Mouse (Mus musculus) hindbrain, embryonic 16.5 days (tissue): ENCODE results near the gene Tmem80. TPM values are rescaled to one million over a fixed set of nuclear protein-coding genes. Genes with fewer than 3 reads are reported as not detected.
A peak's percentile ranks its signal among the peaks of the same experiment; 100 is the strongest.

Source experiments
- ATAC-seq: fragments of 200-750 bp; cut with Nextera tagmentation; 2 replicates; pipeline ENCODE4 v1.8.0; 2017; ENCODE audit warnings: moderate TSS enrichment, moderate library complexity
- H3K27ac ChIP-seq: fragments of 300-500 bp; sonication (generic); 2 replicates; pipeline ENCODE4 v1.5.1; 2014; ENCODE audit warnings: low read depth, mild to moderate bottlenecking, control low read depth, low read length, moderate library complexity
- H3K27me3 ChIP-seq: fragments of 300-500 bp; sonication (generic); replicated peaks from 2 replicates; pipeline ENCODE4 v1.6.1; 2014; ENCODE audit warnings: low read length; ENCODE audit not compliant: control insufficient read depth, insufficient read depth
- H3K36me3 ChIP-seq: fragments of 300-500 bp; sonication (generic); 2 replicates; pipeline ENCODE4 v1.6.1; 2014; ENCODE audit warnings: mild to moderate bottlenecking, low read length, moderate library complexity, mixed read lengths; ENCODE audit not compliant: control insufficient read depth, insufficient read depth
- H3K4me1 ChIP-seq: fragments of 300-500 bp; sonication (generic); 2 replicates; pipeline ENCODE4 v1.6.1; 2014; ENCODE audit warnings: low read depth, low read length; ENCODE audit not compliant: control insufficient read depth, insufficient read depth
- H3K4me2 ChIP-seq: fragments of 300-500 bp; sonication (generic); 2 replicates; pipeline ENCODE4 v1.6.1; 2014; ENCODE audit warnings: mild to moderate bottlenecking, low read length, control low read depth, moderate library complexity
- H3K4me3 ChIP-seq: fragments of 300-500 bp; sonication (generic); 2 replicates; pipeline ENCODE4 v1.5.1; 2014; ENCODE audit warnings: mild to moderate bottlenecking, low read length, control low read depth, moderate library complexity
- H3K9ac ChIP-seq: fragments of 300-500 bp; sonication (generic); 2 replicates; pipeline ENCODE4 v1.6.1; 2014; ENCODE audit warnings: low read depth, mild to moderate bottlenecking, control low read depth, low read length, moderate library complexity
- H3K9me3 ChIP-seq: fragments of 300-500 bp; sonication (generic); 2 replicates; pipeline ENCODE4 v1.6.1; 2014; ENCODE audit warnings: mild to moderate bottlenecking, low read length, moderate library complexity; ENCODE audit not compliant: control insufficient read depth
- WGBS: fragments of 180-500 bp; shearing (Covaris S2); extraction: QIAGEN DNeasy Blood & Tissue Kit; methylation state at CpG from one replicate; pipeline ENCODE4 v1.1.7; 2014; 5-methylcytosine and 5-hydroxymethylcytosine counted together
- polyA plus RNA-seq: library from polyadenylated mRNA; unstranded; fragments of >200 nt; fragmentation: Nextera tagmentation; extraction: Ambion mirVana; gene quantifications from 2 replicates; pipeline ENCODE4 v1.2.1, GENCODE M21; 2015

The Tmem80 gene
- polyA plus RNA-seq, 1 experiment from 2014 or later = 48.2 TPM

GRCm38 (mm10) chr7:141315974-141316373 is 11.6 kb upstream of the Tmem80 start:
- H3K27ac ChIP-seq = no peak overlapping the region
- ATAC-seq = no peak
- no peaks in the 10 kb centered on the region for H3K4me1 ChIP-seq
- H3K9ac ChIP-seq = no peak overlapping the region
- WGBS = 80% methylated on average over 5 of the region's 5 CpGs
- H3K36me3 ChIP-seq = peaks cover 58% of the 10 kb centered on the region
- H3K4me3 ChIP-seq = no peak overlapping the region
- no peaks in the 10 kb centered on the region for H3K27me3 ChIP-seq
- no peak overlapping the region for H3K4me2 ChIP-seq
- H3K9me3 ChIP-seq = no peaks in the 10 kb centered on the region

- Histone ChIP-seq H3K4me1 (no peaks in the 10 kb centered on the region), H3K9me3 (no peaks in the 10 kb centered on the region), H3K36me3 (peaks cover 66% of the 10 kb centered on the region), H3K9ac (no peak overlapping the region), H3K4me2 (no peak overlapping the region), H3K27me3 (no peaks in the 10 kb centered on the region), H3K4me3 (no peak overlapping the region), H3K27ac (no peak overlapping the region)
- WGBS = 88% methylated on average over 1 of the region's 1 CpGs
- ATAC-seq = no peak
Observed at GRCm38 (mm10) chr7:141317619-141318132, 9.9 kb upstream of the Tmem80 start.

DNA sequence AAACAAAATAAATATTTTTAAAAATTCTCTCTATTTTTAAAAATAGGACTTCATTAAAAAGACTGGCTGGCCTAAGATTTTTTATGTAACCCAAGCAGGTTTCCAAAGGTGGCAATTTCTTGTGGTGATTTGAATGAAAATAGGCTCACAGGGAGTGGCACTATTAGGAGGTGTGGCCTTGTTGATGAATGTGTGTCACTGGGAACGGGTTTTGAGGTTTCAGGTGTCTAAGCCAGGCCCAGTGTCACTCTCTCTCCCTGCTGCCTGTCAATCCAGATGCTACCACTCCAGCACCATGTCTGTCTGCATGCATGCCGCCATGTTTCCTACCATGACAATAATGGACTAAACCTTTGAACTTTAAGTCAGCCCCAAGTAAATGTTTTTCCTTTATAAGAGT is 8.1 kb upstream of the Tmem80 start:
- Histone ChIP-seq H3K27me3 (no peaks in the 10 kb centered on the region), H3K9ac (no peak overlapping the region), H3K4me2 (no peak overlapping the region), H3K36me3 (peaks cover 59% of the 10 kb centered on the region), H3K27ac (no peak overlapping the region), H3K9me3 (no peaks in the 10 kb centered on the region), H3K4me3 (no peak overlapping the region), H3K4me1 (peaks cover 3% of the 10 kb centered on the region)
- ATAC-seq = no peak
- 75% methylated on average over 2 of the region's 2 CpGs for WGBS

GRCm38 (mm10) chr7:141324686-141325085 is 2.9 kb upstream of the Tmem80 start:
- Histone ChIP-seq H3K4me1 (peaks cover 24% of the 10 kb centered on the region), H3K27ac (no peak overlapping the region), H3K9me3 (no peaks in the 10 kb centered on the region), H3K36me3 (peaks cover 30% of the 10 kb centered on the region), H3K4me3 (no peak overlapping the region), H3K27me3 (no peaks in the 10 kb centered on the region), H3K4me2 (no peak overlapping the region), H3K9ac (no peak overlapping the region)
- WGBS = 65% methylated on average over 1 of the region's 1 CpGs
- ATAC-seq = no peak

DNA sequence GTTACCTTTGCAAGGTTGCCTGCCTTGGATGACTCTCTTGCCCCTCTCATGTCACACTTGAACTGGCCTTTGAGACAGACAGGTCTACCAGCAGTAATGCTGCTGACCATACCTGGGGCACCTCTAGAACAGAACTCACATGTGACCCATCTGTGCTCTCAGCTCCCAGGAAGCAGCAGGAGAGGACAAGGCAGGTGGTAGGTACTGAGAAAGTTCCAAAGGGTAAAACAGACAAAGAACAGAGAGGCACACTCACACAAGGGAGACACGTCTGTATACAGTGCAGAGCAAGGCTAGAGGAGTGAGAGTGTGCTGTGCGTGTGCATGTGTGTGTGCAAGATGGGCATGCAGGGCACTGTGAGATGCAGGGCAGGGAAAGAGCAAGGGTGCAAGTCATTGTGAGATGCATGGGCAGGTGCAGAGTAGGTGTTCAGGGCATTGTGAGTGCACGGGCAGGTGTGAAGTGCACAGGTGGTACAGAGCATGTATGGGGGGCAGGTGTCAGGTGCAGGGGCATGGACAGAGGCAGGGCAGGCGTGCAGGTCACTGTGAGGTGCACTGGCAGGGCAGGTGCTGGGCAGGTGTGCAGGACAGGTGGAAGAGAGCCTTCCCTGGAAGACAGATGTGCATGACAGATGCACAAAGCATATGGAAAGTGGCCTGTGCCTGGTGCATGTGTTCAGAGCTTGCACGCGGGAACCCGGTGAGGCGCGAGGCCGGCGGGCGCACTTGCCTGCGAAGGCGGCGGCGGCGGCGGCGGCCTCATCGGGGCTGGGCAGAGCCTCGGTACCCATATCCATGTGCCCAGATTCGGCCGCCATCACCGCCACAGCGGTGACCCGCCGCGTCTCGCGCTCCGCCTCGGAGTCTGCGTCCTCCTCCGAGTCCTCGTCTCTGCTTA is 743 bp upstream of the Tmem80 start:
- WGBS = 3% methylated on average over 30 of the region's 35 CpGs
- Histone ChIP-seq H3K9ac (peak overlapping the region; percentile 94), H3K36me3 (peaks cover 16% of the 10 kb centered on the region), H3K27me3 (no peaks in the 10 kb centered on the region), H3K4me2 (peak overlapping the region; percentile 82), H3K9me3 (no peaks in the 10 kb centered on the region), H3K4me3 (peak overlapping the region; percentile 74), H3K27ac (peak overlapping the region; percentile 100), H3K4me1 (peaks cover 24% of the 10 kb centered on the region)
- ATAC-seq = peak; percentile 21

GRCm38 (mm10) chr7:141328373-141328990 is 943 bp downstream of the Tmem80 start:
- Histone ChIP-seq H3K27me3 (no peaks in the 10 kb centered on the region), H3K36me3 (peaks cover 9% of the 10 kb centered on the region), H3K4me3 (peak overlapping the region; percentile 74), H3K4me2 (peak overlapping the region; percentile 74), H3K27ac (peak overlapping the region; percentile 100), H3K9ac (peak overlapping the region; percentile 94), H3K4me1 (peaks cover 24% of the 10 kb centered on the region), H3K9me3 (no peaks in the 10 kb centered on the region)
- WGBS = 16% methylated on average over 24 of the region's 24 CpGs
- peak; percentile 35 for ATAC-seq

DNA sequence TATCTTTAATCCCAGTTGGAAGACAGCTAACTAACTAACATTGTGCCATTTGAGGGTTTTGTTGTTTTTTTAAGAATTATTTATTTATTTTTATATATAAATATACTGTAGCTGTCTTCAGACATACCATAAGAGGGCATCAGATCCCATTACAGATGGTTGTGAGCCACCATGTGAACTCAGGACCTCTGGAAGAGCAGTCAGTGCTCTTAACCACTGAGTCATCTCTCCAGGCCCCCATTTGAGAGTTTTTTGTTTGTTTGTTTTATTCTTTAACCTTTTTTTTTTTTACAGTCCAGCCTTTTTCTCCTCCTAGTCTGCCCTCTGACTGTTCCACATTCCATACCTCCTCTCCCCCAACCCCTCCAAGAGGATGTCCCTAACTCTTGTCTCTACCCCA is 3.2 kb downstream of the Tmem80 start:
- Histone ChIP-seq H3K27me3 (no peaks in the 10 kb centered on the region), H3K4me3 (no peak overlapping the region), H3K36me3 (peaks cover 10% of the 10 kb centered on the region), H3K9me3 (no peaks in the 10 kb centered on the region), H3K9ac (no peak overlapping the region), H3K4me1 (peaks cover 11% of the 10 kb centered on the region), H3K27ac (no peak overlapping the region), H3K4me2 (no peak overlapping the region)
- ATAC-seq = no peak

- WGBS = 84% methylated on average over 6 of the region's 6 CpGs
- Histone ChIP-seq H3K4me2 (no peak overlapping the region), H3K27ac (no peak overlapping the region), H3K9me3 (no peaks in the 10 kb centered on the region), H3K4me1 (no peaks in the 10 kb centered on the region; the same call in 1 of the 2 replicates), H3K9ac (no peak overlapping the region), H3K27me3 (no peaks in the 10 kb centered on the region), H3K4me3 (no peak overlapping the region), H3K36me3 (peaks cover 14% of the 10 kb centered on the region)
- ATAC-seq = no peak
Observed at GRCm38 (mm10) chr7:141331990-141332389, 4.5 kb downstream of the Tmem80 start.

DNA sequence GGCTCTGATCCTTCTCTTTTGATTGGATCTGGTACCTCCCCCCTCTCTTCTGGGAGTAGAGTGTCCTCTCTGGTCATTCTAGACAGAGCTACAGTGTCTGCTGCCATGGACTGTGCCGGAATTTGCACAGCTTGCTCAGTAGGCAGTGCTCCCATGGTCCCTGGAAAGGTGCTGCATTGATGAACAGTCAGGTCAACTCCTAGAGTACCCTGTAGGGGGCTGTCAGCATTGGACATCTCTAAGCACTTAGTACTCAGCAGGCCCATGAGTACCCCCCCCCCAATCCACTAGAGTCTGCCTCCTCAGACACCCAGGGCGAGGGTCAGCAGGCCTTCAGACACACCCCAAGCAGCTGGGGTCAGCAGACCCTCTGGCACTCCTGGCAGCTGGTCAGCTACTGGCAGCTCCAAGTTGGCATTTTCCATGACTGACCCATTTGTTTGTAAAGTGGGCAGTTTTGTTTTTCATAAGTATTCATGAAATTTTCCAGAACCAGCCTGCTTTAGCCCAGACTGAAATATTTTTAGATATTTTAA is 7.6 kb downstream of the Tmem80 start:
- Histone ChIP-seq H3K27me3 (no peaks in the 10 kb centered on the region), H3K27ac (no peak overlapping the region), H3K4me1 (peaks cover 3% of the 10 kb centered on the region; the same call in 1 of the 2 replicates), H3K36me3 (peaks cover 16% of the 10 kb centered on the region), H3K4me2 (no peak overlapping the region), H3K4me3 (no peak overlapping the region), H3K9me3 (no peaks in the 10 kb centered on the region), H3K9ac (no peak overlapping the region)
- no peak for ATAC-seq
- 90% methylated on average over 1 of the region's 2 CpGs for WGBS
